Mouse (Mus musculus) kidney, postnatal 25 days (tissue): Measurements from ENCODE around the gene Olfr799.

Experiments
- DNase-seq, 2 experiments: peaks; one replicate each; pipeline ENCODE4 v3.0.0; 2021; ENCODE audit warnings: mixed read lengths in 2 of 2

Olfr799 gene

GRCm38 (mm10) chr10:129637184-129637583 is at the start of gene Olfr799:
Gene Olfr799, plus strand, starts transcription at chr10:129637484.
- DNase-seq = no peak

GRCm38 (mm10) chr10:129612470-129612869 is 24.8 kb upstream of the Olfr799 start, which contains the start of gene Olfr796:
Gene Olfr796, minus strand, starts transcription at chr10:129612570.
- DNase-seq = no peak

- no peak for DNase-seq
These were observed 15.6 kb upstream of the Olfr799 start for GRCm38 (mm10) chr10:129621724-129622123.

GRCm38 (mm10) chr10:129623251-129623650 is 14.0 kb upstream of the Olfr799 start:
- no peak for DNase-seq

DNA sequence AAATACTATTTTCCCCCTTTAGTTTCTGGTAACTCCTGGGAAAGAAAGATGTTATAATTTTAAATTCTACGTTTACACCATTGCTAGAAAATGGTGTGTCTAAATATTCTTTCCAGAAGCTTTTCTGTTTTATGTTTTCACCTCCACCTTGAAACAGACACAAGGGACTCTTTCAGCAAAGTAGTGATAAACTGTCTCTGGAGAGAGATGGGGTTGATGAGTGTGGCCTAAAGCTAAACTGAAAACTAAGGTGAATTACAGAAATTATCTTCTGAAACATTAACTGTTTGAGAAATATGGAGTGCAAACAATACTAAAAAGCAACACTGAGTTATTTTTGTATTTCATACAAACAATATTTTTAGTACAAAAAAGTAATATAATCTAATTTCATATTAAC is 9.4 kb upstream of the Olfr799 start, which contains the start of gene Olfr798:
TSS of gene Olfr798 (minus strand) at position 101 of the 400 bp plus-strand sequence.
- no peak for DNase-seq

- no peak for DNase-seq
These were observed 14.5 kb downstream of the Olfr799 start for GRCm38 (mm10) chr10:129651763-129652162.

DNA sequence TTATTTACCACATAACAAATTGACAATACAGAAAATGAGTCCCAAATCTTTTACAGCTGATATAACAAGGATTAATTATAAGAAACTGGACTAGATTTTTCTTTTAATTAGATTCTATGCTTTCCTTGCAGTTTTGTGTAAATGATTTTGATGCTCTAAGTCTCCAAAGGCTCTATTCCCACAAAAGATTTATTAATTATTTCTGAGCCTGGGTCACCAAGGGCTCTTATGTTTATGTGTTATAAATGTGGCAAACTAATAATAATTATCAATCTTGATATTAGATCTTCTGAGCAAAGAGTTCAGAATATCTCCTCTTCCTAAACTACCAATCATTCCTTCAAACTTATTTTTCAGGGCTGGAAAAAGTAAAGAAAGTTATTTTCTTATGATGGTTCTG is 20.1 kb downstream of the Olfr799 start, which contains the start of gene Olfr800:
TSS of gene Olfr800 (plus strand) at position 301 of the 400 bp plus-strand sequence.
- DNase-seq = no peak

DNA sequence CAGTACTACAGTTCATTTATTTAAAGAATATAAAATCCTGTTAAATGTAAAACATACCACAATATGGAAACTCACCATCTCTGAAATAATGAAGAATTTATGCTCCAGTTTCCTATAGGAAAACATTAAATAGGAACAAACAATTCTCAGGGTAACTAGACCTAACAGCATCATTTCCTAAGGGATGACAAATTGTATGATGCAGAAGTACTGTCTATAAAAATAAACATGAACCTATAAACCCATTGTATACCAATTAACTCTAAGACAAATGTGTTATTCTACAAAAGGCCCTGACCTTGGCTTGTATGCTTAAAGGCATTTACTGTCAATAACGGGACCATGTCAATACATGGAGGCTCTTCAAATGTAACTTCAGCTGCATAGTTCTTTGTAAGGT is 36.5 kb downstream of the Olfr799 start, which contains the start of gene Olfr801:
TSS of gene Olfr801 (minus strand) at position 101 of the 400 bp plus-strand sequence.
- DNase-seq = no peak

- DNase-seq = no peak
These were observed 50.8 kb downstream of the Olfr799 start, which contains the start of gene Olfr802 for GRCm38 (mm10) chr10:129688069-129688468. Gene Olfr802, minus strand, starts transcription at chr10:129688169.

DNA sequence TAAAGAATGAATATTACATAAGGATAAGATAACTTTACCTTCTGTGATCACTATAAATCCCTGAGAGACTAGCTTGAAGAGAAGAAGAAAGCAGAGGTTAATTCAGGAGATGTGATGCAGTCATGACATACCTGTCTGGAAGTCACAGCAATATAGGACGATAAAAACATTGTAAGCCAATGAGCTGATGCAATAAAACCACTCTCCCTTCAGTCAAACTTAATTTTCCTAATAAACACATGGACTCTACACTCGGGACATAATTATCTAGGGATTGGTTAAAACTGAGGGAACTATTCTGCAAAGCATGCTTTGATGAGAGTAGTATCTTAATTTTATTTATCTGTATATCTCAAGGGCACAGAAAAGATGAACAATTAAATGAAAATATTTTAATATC is 56.9 kb downstream of the Olfr799 start, which contains the start of gene Olfr803:
TSS of gene Olfr803 (minus strand) at position 101 of the 400 bp plus-strand sequence.
- no peak for DNase-seq
